Mouse (Mus musculus) limb, embryonic 11.5 days (tissue): ENCODE measurements around the gene Map3k14. TPM values are rescaled to one million over a fixed set of nuclear protein-coding genes. Genes with fewer than 3 reads are reported as not detected.

Source experiments
- ATAC-seq: fragments of 200-750 bp; cut with Nextera tagmentation; 2 replicates; pipeline ENCODE4 v1.8.0; 2017; ENCODE audit warnings: low read depth; ENCODE audit not compliant: insufficient number of reproducible peaks, low FRiP score, low TSS enrichment
- DNase-seq: peaks from one replicate; pipeline ENCODE4 v3.0.0-alpha.2; 2015; ENCODE audit warnings: low spot score
- H3K27ac ChIP-seq: fragments of 300-500 bp; sonication (generic); replicated peaks from 2 replicates; pipeline ENCODE4 v1.5.1; 2014; ENCODE audit warnings: low read depth, mild to moderate bottlenecking, low read length
- H3K27me3 ChIP-seq: fragments of 300-500 bp; sonication (generic); 2 replicates; pipeline ENCODE4 v1.6.1; 2014; ENCODE audit warnings: mild to moderate bottlenecking, low read length, mixed read lengths; ENCODE audit not compliant: control insufficient read depth, insufficient read depth
- H3K36me3 ChIP-seq: fragments of 300-500 bp; sonication (generic); 2 replicates; pipeline ENCODE4 v1.6.1; 2014; ENCODE audit warnings: mild to moderate bottlenecking, low read length, moderate library complexity, mixed read lengths; ENCODE audit not compliant: control insufficient read depth, insufficient read depth
- H3K4me1 ChIP-seq: fragments of 300-500 bp; sonication (generic); 2 replicates; pipeline ENCODE4 v1.6.1; 2014; ENCODE audit warnings: low read length, mixed read lengths; ENCODE audit not compliant: control insufficient read depth, insufficient read depth
- H3K4me2 ChIP-seq: fragments of 300-500 bp; sonication (generic); 2 replicates; pipeline ENCODE4 v1.6.1; 2014; ENCODE audit warnings: low read depth, mild to moderate bottlenecking, moderate library complexity; ENCODE audit not compliant: severe bottlenecking
- H3K4me3 ChIP-seq: fragments of 300-500 bp; sonication (generic); 2 replicates; pipeline ENCODE4 v1.5.1; 2014; ENCODE audit warnings: low read depth, low read length
- H3K9ac ChIP-seq: fragments of 300-500 bp; sonication (generic); 2 replicates; pipeline ENCODE4 v1.6.1; 2014; ENCODE audit warnings: mild to moderate bottlenecking, low read length
- H3K9me3 ChIP-seq: fragments of 300-500 bp; sonication (generic); 2 replicates; pipeline ENCODE4 v1.6.1; 2016; ENCODE audit warnings: low read length; ENCODE audit not compliant: control insufficient read depth
- WGBS: fragments of 180-500 bp; shearing (Covaris S2); extraction: QIAGEN DNeasy Blood & Tissue Kit; methylation state at CpG from one replicate; pipeline ENCODE4 v1.1.7; 2014; 5-methylcytosine and 5-hydroxymethylcytosine counted together
- polyA plus RNA-seq: library from polyadenylated mRNA; unstranded; fragments of >200 nt; fragmentation: Nextera tagmentation; extraction: Ambion mirVana; gene quantifications from 2 replicates; pipeline ENCODE4 v1.2.1, GENCODE M21; 2014

Map3k14 gene
- polyA plus RNA-seq, 1 experiment from 2014 or later = 2.3 TPM

GRCm38 (mm10) chr11:103286910-103287309 is 19.6 kb upstream of the Map3k14 start:
- H3K4me1 ChIP-seq = peaks cover 10% of the 10 kb centered on the region; the same call in 1 of the 2 replicates
- 90% methylated on average over 5 of the region's 5 CpGs for WGBS
- H3K4me2 ChIP-seq = no peak overlapping the region
- H3K27ac ChIP-seq = no peak overlapping the region
- H3K27me3 ChIP-seq = no peaks in the 10 kb centered on the region
- H3K9ac ChIP-seq = no peak overlapping the region
- H3K4me3 ChIP-seq = no peak overlapping the region
- no peaks in the 10 kb centered on the region for H3K36me3 ChIP-seq
- DNase-seq = no peak
- no peak for ATAC-seq
- no peaks in the 10 kb centered on the region for H3K9me3 ChIP-seq

- no peak for ATAC-seq
- H3K27me3 ChIP-seq = no peaks in the 10 kb centered on the region
- H3K27ac ChIP-seq = no peak overlapping the region
- DNase-seq = no peak
- no peak overlapping the region for H3K4me2 ChIP-seq
- H3K36me3 ChIP-seq = no peaks in the 10 kb centered on the region
- H3K4me3 ChIP-seq = no peak overlapping the region
- no peak overlapping the region for H3K9ac ChIP-seq
- H3K4me1 ChIP-seq = peaks cover 6% of the 10 kb centered on the region; the same call in 1 of the 2 replicates
- 35% methylated on average over 6 of the region's 6 CpGs for WGBS
- no peaks in the 10 kb centered on the region for H3K9me3 ChIP-seq
Observed at GRCm38 (mm10) chr11:103285951-103286350, 18.7 kb upstream of the Map3k14 start.

DNA sequence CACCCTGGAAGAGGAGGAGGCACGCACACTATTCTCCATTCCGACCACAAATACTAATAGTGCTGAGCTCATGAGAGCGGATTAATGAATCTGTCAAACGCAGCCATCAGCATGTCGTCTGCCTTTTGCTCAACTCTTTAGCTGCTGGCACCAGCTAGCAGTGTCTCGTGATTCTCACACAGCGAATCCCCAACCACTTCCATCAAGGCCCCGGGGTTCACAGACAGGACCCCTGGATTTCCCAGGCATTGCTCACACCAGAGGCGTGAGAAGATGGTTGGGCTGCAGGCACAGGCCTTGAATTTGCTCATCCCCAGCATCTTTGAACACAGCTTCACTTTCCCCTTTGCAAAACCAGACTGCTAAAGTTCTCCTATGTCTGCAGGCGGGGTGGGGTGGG is 18.0 kb upstream of the Map3k14 start:
- H3K4me2 ChIP-seq = no peak overlapping the region
- H3K27me3 ChIP-seq = no peaks in the 10 kb centered on the region
- peaks cover 6% of the 10 kb centered on the region; the same call in 1 of the 2 replicates for H3K4me1 ChIP-seq
- no peak overlapping the region for H3K27ac ChIP-seq
- no peak for ATAC-seq
- no peak for DNase-seq
- H3K36me3 ChIP-seq = no peaks in the 10 kb centered on the region
- H3K9me3 ChIP-seq = no peaks in the 10 kb centered on the region
- H3K4me3 ChIP-seq = no peak overlapping the region
- WGBS = 82% methylated on average over 10 of the region's 10 CpGs
- H3K9ac ChIP-seq = no peak overlapping the region

GRCm38 (mm10) chr11:103281784-103282183 is 14.5 kb upstream of the Map3k14 start:
- H3K27me3 ChIP-seq = no peaks in the 10 kb centered on the region
- H3K4me3 ChIP-seq = no peak overlapping the region
- H3K9me3 ChIP-seq = no peaks in the 10 kb centered on the region
- no peak overlapping the region for H3K27ac ChIP-seq
- H3K4me2 ChIP-seq = no peak overlapping the region
- no peaks in the 10 kb centered on the region for H3K36me3 ChIP-seq
- DNase-seq (no peak), ATAC-seq (no peak)
- WGBS = 67% methylated on average over 7 of the region's 7 CpGs
- no peak overlapping the region for H3K9ac ChIP-seq
- H3K4me1 ChIP-seq = peaks cover 3% of the 10 kb centered on the region; the same call in 1 of the 2 replicates

DNA sequence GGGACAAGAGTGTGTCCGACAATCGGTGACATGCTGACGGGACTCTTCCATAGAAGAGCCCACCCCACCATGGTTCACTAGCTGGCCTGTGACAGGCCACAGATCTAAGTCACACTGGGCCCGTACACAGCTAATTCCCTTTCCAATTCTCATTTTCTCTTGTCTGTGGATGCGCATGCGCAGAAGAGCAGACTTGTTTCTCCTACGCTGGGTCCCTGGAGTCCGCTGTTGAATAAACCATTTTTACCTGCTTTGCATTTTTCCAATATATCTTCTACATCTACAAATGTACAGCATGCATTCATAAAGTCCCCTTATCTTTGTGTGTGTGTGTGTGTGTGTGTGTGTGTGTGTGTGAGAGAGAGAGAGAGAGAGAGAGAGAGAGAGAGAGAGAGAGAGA is 9.2 kb upstream of the Map3k14 start:
- no peak overlapping the region for H3K27ac ChIP-seq
- no peak overlapping the region for H3K4me2 ChIP-seq
- ATAC-seq (no peak), DNase-seq (no peak)
- no peaks in the 10 kb centered on the region for H3K9me3 ChIP-seq
- no peaks in the 10 kb centered on the region for H3K4me1 ChIP-seq
- no peaks in the 10 kb centered on the region for H3K36me3 ChIP-seq
- WGBS = 97% methylated on average over 8 of the region's 8 CpGs
- H3K27me3 ChIP-seq = no peaks in the 10 kb centered on the region
- H3K9ac ChIP-seq = no peak overlapping the region
- H3K4me3 ChIP-seq = no peak overlapping the region

DNA sequence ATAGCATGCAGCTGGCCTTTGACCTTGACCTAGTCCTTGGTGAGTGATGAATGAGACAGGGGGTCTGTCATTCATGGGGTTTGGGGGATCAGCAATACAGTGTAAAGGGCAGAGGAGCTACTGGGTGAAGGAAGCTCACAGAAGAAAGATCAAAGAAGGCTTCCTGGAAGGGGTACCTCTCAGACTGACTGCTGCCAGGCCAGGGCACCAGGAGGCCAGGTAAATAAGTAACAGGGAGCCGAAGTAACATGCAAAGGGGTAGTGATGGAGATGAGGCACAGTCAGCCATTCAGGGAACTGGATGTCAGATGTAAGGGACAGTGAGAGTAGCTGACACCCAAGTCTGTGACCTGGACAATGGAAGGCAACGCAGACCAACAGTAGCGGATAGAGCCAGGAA is 5.6 kb upstream of the Map3k14 start:
- H3K36me3 ChIP-seq = no peaks in the 10 kb centered on the region
- H3K4me1 ChIP-seq = no peaks in the 10 kb centered on the region
- H3K27ac ChIP-seq = no peak overlapping the region
- no peaks in the 10 kb centered on the region for H3K9me3 ChIP-seq
- DNase-seq = no peak
- no peak for ATAC-seq
- no peak overlapping the region for H3K9ac ChIP-seq
- no peak overlapping the region for H3K4me3 ChIP-seq
- no peak overlapping the region for H3K4me2 ChIP-seq
- no peaks in the 10 kb centered on the region for H3K27me3 ChIP-seq
- WGBS = 91% methylated on average over 3 of the region's 3 CpGs

DNA sequence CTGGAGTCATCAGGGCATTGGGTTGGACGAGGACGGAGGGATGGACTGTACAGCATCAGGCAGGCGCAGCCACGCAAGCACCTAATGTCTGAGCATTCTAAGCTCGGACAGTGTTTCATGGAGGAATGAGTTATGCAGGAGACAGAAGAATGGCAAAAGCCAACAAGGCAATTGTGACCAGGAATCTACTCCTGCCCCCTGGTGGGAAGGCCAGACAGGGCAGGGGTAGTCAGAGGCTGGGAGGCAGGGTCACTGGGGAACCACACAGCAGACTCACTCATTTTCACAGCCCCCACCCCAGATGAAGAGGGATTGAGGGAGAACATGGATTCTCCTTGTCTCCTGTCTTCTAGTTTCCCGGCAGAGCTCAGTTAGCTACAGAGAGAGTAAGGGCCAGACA is 4.7 kb upstream of the Map3k14 start:
- Histone ChIP-seq H3K36me3 (no peaks in the 10 kb centered on the region), H3K4me2 (no peak overlapping the region), H3K4me1 (no peaks in the 10 kb centered on the region), H3K4me3 (no peak overlapping the region), H3K9ac (no peak overlapping the region), H3K27ac (no peak overlapping the region), H3K27me3 (peaks cover 2% of the 10 kb centered on the region; the same call in 1 of the 2 replicates), H3K9me3 (no peaks in the 10 kb centered on the region)
- ATAC-seq = no peak
- peak; percentile 45 for DNase-seq
- 81% methylated on average over 6 of the region's 6 CpGs for WGBS

- no peak overlapping the region for H3K27ac ChIP-seq
- no peak for ATAC-seq
Observed at GRCm38 (mm10) chr11:103269426-103269825, 2.2 kb upstream of the Map3k14 start.

GRCm38 (mm10) chr11:103268905-103269304 is 1.6 kb upstream of the Map3k14 start:
- no peak for DNase-seq
- no peaks in the 10 kb centered on the region for H3K9me3 ChIP-seq
- no peak for ATAC-seq
- H3K4me2 ChIP-seq = no peak overlapping the region
- H3K4me3 ChIP-seq = no peak overlapping the region
- H3K36me3 ChIP-seq = no peaks in the 10 kb centered on the region
- H3K4me1 ChIP-seq = peaks cover 3% of the 10 kb centered on the region; the same call in 1 of the 2 replicates
- H3K27me3 ChIP-seq = peaks cover 2% of the 10 kb centered on the region; the same call in 1 of the 2 replicates
- WGBS = 89% methylated on average over 3 of the region's 3 CpGs
- no peak overlapping the region for H3K9ac ChIP-seq
- no peak overlapping the region for H3K27ac ChIP-seq

More at GRCm38 (mm10) chr11:103269426-103269825, 2.2 kb upstream of the Map3k14 start:
- DNase-seq = no peak
- no peak overlapping the region for H3K4me3 ChIP-seq
- H3K36me3 ChIP-seq = no peaks in the 10 kb centered on the region
- H3K9ac ChIP-seq = no peak overlapping the region
- H3K4me1 ChIP-seq = peaks cover 3% of the 10 kb centered on the region; the same call in 1 of the 2 replicates
- H3K4me2 ChIP-seq = no peak overlapping the region
- WGBS = 74% methylated on average over 5 of the region's 5 CpGs
- no peaks in the 10 kb centered on the region for H3K9me3 ChIP-seq
- peaks cover 2% of the 10 kb centered on the region; the same call in 1 of the 2 replicates for H3K27me3 ChIP-seq
